Mouse (Mus musculus): ENCODE measurements around the gene Chrne.
"Not testable (repeated sequence)": the region's sequence is repeated elsewhere in the genome, so short reads cannot be mapped to it uniquely, and the experiment has no call there.

Chrne gene

GRCm38 (mm10) chr11:70585457-70585856 is 33.6 kb downstream of the Chrne start:
- DNase-seq (ENCODE audit: low read depth, low spot score) = no peak

GRCm38 (mm10) chr11:70583775-70584174 is 35.2 kb downstream of the Chrne start:
- DNase-seq (ENCODE audit: low read depth, low spot score) = no peak

- no peak for DNase-seq (ENCODE audit: low read depth, low spot score)
Measured at GRCm38 (mm10) chr11:70583022-70583714, 35.8 kb downstream of the Chrne start.

- no peak for DNase-seq (ENCODE audit: low read depth, low spot score)
Measured at GRCm38 (mm10) chr11:70582196-70582595, 36.8 kb downstream of the Chrne start.

GRCm38 (mm10) chr11:70580921-70581320 is 38.1 kb downstream of the Chrne start:
- no peak for DNase-seq (ENCODE audit: low read depth, low spot score)

GRCm38 (mm10) chr11:70580358-70580720 is 38.7 kb downstream of the Chrne start:
- no peak for DNase-seq (ENCODE audit: low read depth, low spot score)

GRCm38 (mm10) chr11:70579710-70580357 is 39.2 kb downstream of the Chrne start:
- DNase-seq (ENCODE audit: low read depth, low spot score) = no peak

GRCm38 (mm10) chr11:70578962-70579361 is 40.1 kb downstream of the Chrne start:
- no peak for DNase-seq (ENCODE audit: low read depth, low spot score)

GRCm38 (mm10) chr11:70577201-70577600 is 41.8 kb downstream of the Chrne start:
- no peak for DNase-seq (ENCODE audit: low read depth, low spot score)

GRCm38 (mm10) chr11:70573872-70574271 is 45.1 kb downstream of the Chrne start:
- no peak for DNase-seq (ENCODE audit: low read depth, low spot score)

- DNase-seq (ENCODE audit: low read depth, low spot score) = no peak
Measured at GRCm38 (mm10) chr11:70572348-70572902, 46.6 kb downstream of the Chrne start.

- DNase-seq (ENCODE audit: low read depth, low spot score) = no peak
Measured at GRCm38 (mm10) chr11:70571641-70572040, 47.4 kb downstream of the Chrne start.

- DNase-seq (ENCODE audit: low read depth, low spot score) = not testable (repeated sequence)
Measured at GRCm38 (mm10) chr11:70570614-70571013, 48.4 kb downstream of the Chrne start.

GRCm38 (mm10) chr11:70566586-70566985 is 52.4 kb downstream of the Chrne start:
- no peak for DNase-seq (ENCODE audit: low read depth, low spot score)
